Mouse (Mus musculus) lung, adult 2 months (tissue): Measurements from ENCODE around the gene Gzmm. TPM values are rescaled to one million over a fixed set of nuclear protein-coding genes. Genes with fewer than 3 reads are reported as not detected.
A peak's percentile ranks its signal among the peaks of the same experiment; 100 is the strongest.

Experiments used
- DNase-seq: peaks from one replicate; pipeline ENCODE4 v3.0.0; 2022
- H3K4me1 ChIP-seq: fragments of 200-500 bp; 2 replicates; pipeline ENCODE4 v1.6.1; 2011; ENCODE audit warnings: low read length; ENCODE audit not compliant: control insufficient read depth, insufficient read depth
- H3K4me3 ChIP-seq: fragments of 200-500 bp; replicated peaks from 2 replicates; pipeline ENCODE3; 2011; ENCODE audit warnings: low read depth, mild to moderate bottlenecking, control low read depth, low read length; ENCODE audit errors: extremely low read depth
- CTCF ChIP-seq: fragments of 200-500 bp; IDR thresholded peaks from 2 replicates; pipeline ENCODE4 v1.5.1; 2011; ENCODE audit warnings: mild to moderate bottlenecking, low read length, control low read depth; ENCODE audit not compliant: insufficient read depth
- POLR2A ChIP-seq: fragments of 200-500 bp; IDR thresholded peaks from 2 replicates; pipeline ENCODE4 v1.6.1; 2011; ENCODE audit warnings: low read depth, mild to moderate bottlenecking, control low read depth, low read length, borderline replicate concordance; ENCODE audit errors: extremely low read depth
- WGBS: fragments of 180-500 bp; shearing (Covaris S2); methylation state at CpG from one replicate; pipeline ENCODE4 v1.1.7; 2018; 5-methylcytosine and 5-hydroxymethylcytosine counted together
- polyA plus RNA-seq: library from polyadenylated mRNA; depleted of rRNA; stranded (reverse); fragments of >200 nt; gene quantifications from 2 replicates; pipeline ENCODE4 v1.2.3, GENCODE M21; 2012; rRNA removed

Gene Gzmm
- polyA plus RNA-seq, 1 experiment: 1.5 TPM

DNA sequence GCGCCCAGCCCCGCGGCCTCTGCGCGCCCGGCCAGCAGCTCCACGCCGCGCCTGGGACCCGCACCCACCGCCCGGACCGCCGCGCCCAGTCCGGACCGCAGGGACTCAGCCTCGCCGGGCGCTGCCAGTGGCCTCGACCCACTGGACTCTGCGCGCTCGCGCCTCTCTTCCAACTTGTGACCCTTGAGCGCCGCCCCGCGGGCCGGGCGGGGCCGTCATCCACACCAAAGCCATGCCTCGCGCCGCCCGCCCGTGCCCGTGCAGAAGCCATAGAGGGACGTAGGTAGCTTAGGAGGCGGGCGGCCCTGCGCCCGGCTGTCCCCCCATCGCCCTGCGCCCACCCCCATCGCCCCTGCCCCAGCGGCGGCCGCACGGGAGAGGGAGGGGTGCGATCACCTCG, 46.5 kb downstream of the Gzmm start:
- TF ChIP-seq CTCF (no peak), POLR2A (no peak)
- H3K4me3 ChIP-seq: no peak overlapping the region
- no peak for DNase-seq
- H3K4me1 ChIP-seq: no peaks in the 10 kb centered on the region
- WGBS: 53% methylated on average over 50 of the region's 52 CpGs

DNA sequence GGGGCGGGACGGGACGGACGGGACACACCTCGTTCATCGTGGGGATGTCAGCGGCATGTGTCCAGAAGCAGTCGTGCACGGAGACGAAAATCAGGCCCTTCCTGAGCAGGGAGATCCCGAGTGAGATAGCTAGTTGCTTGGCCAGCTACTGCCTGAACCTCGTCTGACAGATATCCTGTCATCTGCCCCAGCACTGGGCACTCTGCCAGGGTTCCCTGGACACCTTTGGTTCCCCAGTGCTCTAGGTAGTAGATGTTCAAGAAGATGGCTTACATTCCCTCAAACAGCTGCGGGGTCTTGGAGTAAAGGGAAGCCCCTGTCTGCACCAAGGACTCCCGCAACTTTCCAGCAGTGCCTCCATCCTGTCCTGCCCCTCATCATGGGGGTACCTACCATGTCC, 47.9 kb downstream of the Gzmm start:
- TF ChIP-seq POLR2A (no peak), CTCF (no peak)
- WGBS: 72% methylated on average over 14 of the region's 14 CpGs
- DNase-seq: no peak
- Histone ChIP-seq H3K4me3 (no peak overlapping the region), H3K4me1 (no peaks in the 10 kb centered on the region)

DNA sequence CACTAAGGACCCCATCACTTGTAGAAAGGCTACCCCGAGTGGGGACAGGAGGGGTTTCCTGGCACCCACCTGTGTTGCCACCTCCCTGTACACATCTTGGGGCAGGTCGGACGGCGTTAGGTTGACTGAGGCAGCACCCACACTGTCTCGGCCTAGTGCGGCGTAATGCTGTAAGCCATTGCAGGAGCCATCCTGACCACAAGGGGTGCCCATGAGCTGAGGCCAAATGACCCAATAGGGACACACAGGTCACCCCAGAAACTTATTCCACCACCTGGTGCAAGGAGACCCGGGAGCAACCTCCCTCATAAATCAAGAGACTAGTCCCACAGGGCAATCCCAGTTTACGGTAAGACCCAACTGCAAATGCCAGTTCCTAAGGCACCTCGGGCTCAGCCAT, 49.4 kb downstream of the Gzmm start:
- no peak for TF ChIP-seq POLR2A
- TF ChIP-seq CTCF: peak; percentile 72
- no peak overlapping the region for H3K4me3 ChIP-seq
- no peaks in the 10 kb centered on the region for H3K4me1 ChIP-seq
- 91% methylated on average over 10 of the region's 10 CpGs for WGBS
- DNase-seq: no peak

DNA sequence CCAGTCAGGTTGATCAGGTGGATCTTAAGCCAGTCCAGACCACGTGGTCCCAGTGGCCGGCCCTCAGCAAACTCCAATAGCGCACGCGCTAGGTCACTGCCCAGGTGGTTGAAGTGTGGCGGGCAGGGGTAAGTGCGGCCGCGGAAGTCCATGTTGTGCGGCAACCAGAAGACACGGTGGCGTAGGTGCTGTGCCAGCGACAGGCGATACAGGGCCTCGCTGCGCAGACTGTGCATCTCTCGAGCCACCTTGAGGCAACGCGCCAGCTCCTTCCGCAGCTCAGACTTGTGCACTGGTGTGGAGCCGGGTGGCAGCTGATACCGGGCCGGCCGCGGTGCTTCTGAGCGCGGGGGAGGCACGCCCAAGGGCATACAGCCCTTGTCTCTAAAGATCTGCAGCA, 50.4 kb downstream of the Gzmm start:
- Histone ChIP-seq H3K4me1 (no peaks in the 10 kb centered on the region), H3K4me3 (no peak overlapping the region)
- DNase-seq: no peak
- no peak for TF ChIP-seq CTCF
- TF ChIP-seq POLR2A: no peak
- 97% methylated on average over 28 of the region's 28 CpGs for WGBS

DNA sequence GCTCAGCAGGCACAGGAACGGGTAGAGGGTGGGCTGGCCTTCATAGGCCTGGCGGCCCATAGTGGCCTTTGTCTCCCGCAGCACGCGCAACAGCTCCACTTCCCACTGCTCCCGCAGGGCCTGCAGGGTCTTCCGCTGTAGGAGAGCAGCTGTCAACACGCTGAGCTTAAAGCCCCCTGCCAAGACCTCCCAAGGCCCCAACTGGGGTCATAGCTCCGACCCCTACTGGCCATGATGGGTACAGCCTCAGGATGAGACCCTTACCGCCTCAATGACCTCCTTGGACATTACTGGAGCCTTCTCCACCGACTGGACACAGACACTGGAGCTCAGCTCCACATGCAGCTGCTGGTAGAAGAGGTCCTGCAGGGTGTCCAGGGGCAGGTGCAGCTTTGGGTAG, 52.0 kb downstream of the Gzmm start:
- TF ChIP-seq POLR2A: no peak
- TF ChIP-seq CTCF: no peak
- no peak overlapping the region for H3K4me3 ChIP-seq
- WGBS: 87% methylated on average over 11 of the region's 11 CpGs
- no peak for DNase-seq
- peaks cover 4% of the 10 kb centered on the region for H3K4me1 ChIP-seq

DNA sequence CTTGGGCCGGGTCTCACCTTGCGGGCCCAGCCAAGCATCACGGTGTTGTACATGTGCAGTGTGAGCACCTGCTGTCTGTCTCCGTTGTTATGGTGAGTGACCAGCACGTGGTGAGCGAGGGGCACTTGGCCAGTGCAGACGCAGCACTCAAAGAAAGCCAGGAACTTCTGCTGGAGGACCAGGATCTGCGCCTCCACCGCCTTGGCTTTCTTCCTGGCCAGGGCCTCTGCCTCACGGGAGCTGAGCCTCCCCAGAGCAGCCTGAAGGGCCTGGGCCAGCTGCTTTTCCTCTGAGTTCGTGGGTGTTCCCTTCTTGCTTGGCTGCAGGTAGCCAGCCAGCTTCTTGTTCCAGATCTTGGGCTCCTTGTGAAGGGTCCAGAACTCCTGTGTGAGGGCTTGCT, 54.3 kb downstream of the Gzmm start:
- no peak for DNase-seq
- H3K4me1 ChIP-seq: peaks cover 8% of the 10 kb centered on the region
- 85% methylated on average over 11 of the region's 11 CpGs for WGBS
- H3K4me3 ChIP-seq: no peak overlapping the region
- TF ChIP-seq CTCF (no peak), POLR2A (no peak)

DNA sequence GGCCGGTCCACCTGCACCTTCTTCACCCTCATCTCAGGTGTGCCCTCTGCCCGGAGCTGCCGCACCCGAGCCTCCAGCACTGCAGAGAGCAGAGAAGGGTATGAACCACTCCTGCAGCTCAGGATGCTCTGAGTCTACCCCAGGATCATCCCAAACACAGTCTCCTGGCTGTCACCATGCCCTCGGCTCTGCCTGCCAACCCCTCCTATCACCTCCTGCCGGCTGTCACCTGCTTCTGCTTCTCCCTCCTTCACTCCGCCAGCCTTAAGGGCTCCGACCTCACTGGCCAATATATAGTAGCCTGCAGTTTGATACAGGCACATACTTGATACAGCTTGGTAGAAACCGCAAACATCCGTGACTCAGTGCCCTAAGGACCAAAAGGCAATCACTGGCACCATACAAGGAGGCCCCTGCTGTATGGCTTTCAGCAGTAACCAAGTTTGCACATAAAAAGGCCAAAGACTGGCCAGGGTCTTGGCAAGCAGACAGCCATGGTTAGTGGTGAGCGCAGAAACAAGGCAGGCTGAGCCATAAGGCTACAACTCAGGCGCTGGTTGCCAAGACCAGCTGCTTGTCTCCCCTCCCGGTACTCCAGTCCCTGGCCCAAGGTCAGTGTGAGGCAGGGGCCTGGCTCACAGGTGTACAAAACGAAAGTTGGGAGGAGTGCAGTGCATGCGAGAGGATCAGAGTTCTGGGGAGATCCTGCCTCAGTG, 55.0 kb downstream of the Gzmm start:
- no peak overlapping the region for H3K4me3 ChIP-seq
- peaks cover 8% of the 10 kb centered on the region for H3K4me1 ChIP-seq
- 91% methylated on average over 15 of the region's 15 CpGs for WGBS
- TF ChIP-seq CTCF (no peak), POLR2A (no peak)
- no peak for DNase-seq

Other genes starting within 250 kb of the Gzmm start
- not detected in 2 replicates for gene Vmn2r83, start 220.3 kb upstream of the Gzmm start, polyA plus RNA-seq
- gene Plpp2, start 155.2 kb upstream of the Gzmm start, polyA plus RNA-seq: 27.9 and 30.4 TPM in 2 replicates
- 62.5 and 71.8 TPM in 2 replicates for gene Mier2, start 133.8 kb upstream of the Gzmm start, polyA plus RNA-seq
- gene Theg, start 101.7 kb upstream of the Gzmm start, polyA plus RNA-seq: not detected in 2 replicates
- not detected in 2 replicates for gene C2cd4c, start 75.0 kb upstream of the Gzmm start, polyA plus RNA-seq
- 2.4 and 2.7 TPM in 2 replicates for gene Shc2, start 51.1 kb upstream of the Gzmm start, polyA plus RNA-seq
- not detected in 2 replicates for gene Odf3l2, start 43.3 kb upstream of the Gzmm start, polyA plus RNA-seq
- gene Madcam1, start 24.5 kb upstream of the Gzmm start, polyA plus RNA-seq: 0.13 TPM in 1 of 2 replicates, not detected in the other
- gene Tpgs1, start 19.7 kb upstream of the Gzmm start, polyA plus RNA-seq: 70.4 and 84.7 TPM in 2 replicates
- gene Cdc34, start 6.8 kb upstream of the Gzmm start, polyA plus RNA-seq: 112 and 121 TPM in 2 replicates
- gene Bsg, start 15.5 kb downstream of the Gzmm start, polyA plus RNA-seq: 684 and 692 TPM in 2 replicates
- gene Hcn2, start 27.6 kb downstream of the Gzmm start, polyA plus RNA-seq: 3.0 and 3.9 TPM in 2 replicates
- 42.0 and 46.2 TPM in 2 replicates for gene Polrmt, start 57.6 kb downstream of the Gzmm start, polyA plus RNA-seq
- gene Fgf22, start 66.1 kb downstream of the Gzmm start, polyA plus RNA-seq: 0.10 and 1.0 TPM in 2 replicates
- 103 and 134 TPM in 2 replicates for gene Rnf126, start 77.9 kb downstream of the Gzmm start, polyA plus RNA-seq
- 65.8 and 72.7 TPM in 2 replicates for gene Fstl3, start 88.3 kb downstream of the Gzmm start, polyA plus RNA-seq
- 0.20 TPM in 1 of 2 replicates, not detected in the other for gene Prss57, start 101.9 kb downstream of the Gzmm start, polyA plus RNA-seq
- gene Palm, start 104.6 kb downstream of the Gzmm start, polyA plus RNA-seq: 34.2 and 38.5 TPM in 2 replicates
- gene Misp, start 132.0 kb downstream of the Gzmm start, polyA plus RNA-seq: 4.0 and 4.8 TPM in 2 replicates
- gene Ptbp1, start 165.4 kb downstream of the Gzmm start, polyA plus RNA-seq: 224 and 265 TPM in 2 replicates
- gene Prtn3, start 185.5 kb downstream of the Gzmm start, polyA plus RNA-seq: 3.6 and 5.0 TPM in 2 replicates
- gene Plppr3, start 185.6 kb downstream of the Gzmm start, polyA plus RNA-seq: 8.4 and 8.9 TPM in 2 replicates
- 0.11 and 0.85 TPM in 2 replicates for gene Elane, start 197.2 kb downstream of the Gzmm start, polyA plus RNA-seq
- gene Cfd, start 201.8 kb downstream of the Gzmm start, polyA plus RNA-seq: 297 and 1,797 TPM in 2 replicates
- 76.2 and 79.1 TPM in 2 replicates for gene Med16, start 219.9 kb downstream of the Gzmm start, polyA plus RNA-seq
- not detected in 2 replicates for gene Gm26602, start 221.8 kb downstream of the Gzmm start, polyA plus RNA-seq
- gene Kiss1r, start 228.0 kb downstream of the Gzmm start, polyA plus RNA-seq: 20.9 and 24.4 TPM in 2 replicates
- gene R3hdm4, start 232.2 kb downstream of the Gzmm start, polyA plus RNA-seq: 129 and 162 TPM in 2 replicates
- 7.8 and 8.6 TPM in 2 replicates for gene Arid3a, start 238.0 kb downstream of the Gzmm start, polyA plus RNA-seq